In genomic region chr5:139998321-139998720, GRCm38 (mm10) we compare ENCODE assay signal across 7 mouse cellular contexts.
DNase-seq lines count a peak whose midpoint lies in the region; ATAC-seq lines count a peak whose summit lies in the region.
"Not testable (repeated sequence)": the region's sequence is repeated elsewhere in the genome, so short reads cannot be mapped to it uniquely, and the experiment has no call there.

No protein-coding gene starts in this region.

- not testable (repeated sequence) for H3K4me2 ChIP-seq in intestine, embryonic 15.5 days (replicated peaks); lung, embryonic 15.5 days; neural tube, embryonic 13.5 days

- not testable (repeated sequence) for H3K4me1 ChIP-seq in intestine, embryonic 15.5 days (replicated peaks); lung, embryonic 15.5 days
- H3K4me1 ChIP-seq in neural tube, embryonic 13.5 days (replicated peaks), result peaks cover 27% of the 10 kb centered on the region

- WGBS in intestine, embryonic 15.5 days, result 58% methylated on average over 12 of the region's 12 CpGs
- 62% methylated on average over 12 of the region's 12 CpGs for WGBS in lung, embryonic 15.5 days
- WGBS in neural tube, embryonic 13.5 days, result 42% methylated on average over 12 of the region's 12 CpGs

- 0 out of 2 replicates have a peak, but pooled peaks have one; percentile 3 for ATAC-seq in intestine, embryonic 15.5 days
- ATAC-seq in lung, embryonic 15.5 days (ENCODE audit: borderline replicate concordance, extremely low read depth, low FRiP score, low TSS enrichment), result peak; percentile 27; the same call in 1 of the 2 replicates
- ATAC-seq in neural tube, embryonic 13.5 days (ENCODE audit: low read depth), result peak; percentile 55; the same call in 1 of the 2 replicates

- not testable (repeated sequence) for H3K36me3 ChIP-seq in intestine, embryonic 15.5 days; lung, embryonic 15.5 days; neural tube, embryonic 13.5 days

- not testable (repeated sequence) for H3K9ac ChIP-seq in intestine, embryonic 15.5 days; lung, embryonic 15.5 days; neural tube, embryonic 13.5 days

- H3K4me3 ChIP-seq in intestine, embryonic 15.5 days (replicated peaks); lung, embryonic 15.5 days; neural tube, embryonic 13.5 days: not testable (repeated sequence)

- not testable (repeated sequence) for H3K27me3 ChIP-seq in intestine, embryonic 15.5 days (replicated peaks); lung, embryonic 15.5 days; neural tube, embryonic 13.5 days

- DNase-seq in adrenal gland, postnatal 25 days, result peak; percentile 40
- peak; percentile 48 to 72 for DNase-seq in gastrocnemius, postnatal 4 days (ENCODE audit: low spot score in 2 of 2)
- peak; percentile 59 for DNase-seq in kidney, postnatal 14 days
- DNase-seq in testis, postnatal 10 days (ENCODE audit: low spot score), result peak; percentile 81

- not testable (repeated sequence) for H3K9me3 ChIP-seq in intestine, embryonic 15.5 days; lung, embryonic 15.5 days; neural tube, embryonic 13.5 days

- H3K27ac ChIP-seq in intestine, embryonic 15.5 days; lung, embryonic 15.5 days: not testable (repeated sequence)
- H3K27ac ChIP-seq in neural tube, embryonic 13.5 days (replicated peaks), result peak overlapping the region; percentile 69; the same call in 1 of the 2 replicates

Comparison
In these comparisons a context has a peak if more than half of its experiments do, and no peak if none do; other contexts are left out.
1. ATAC-seq: peak in every context shown above with its lines; median percentile 55 in neural tube, embryonic 13.5 days; 27 in lung, embryonic 15.5 days; 3 in intestine, embryonic 15.5 days.